Mouse (Mus musculus): Measurements from ENCODE around the gene B130006D01Rik. TPM values are rescaled to one million over a fixed set of nuclear protein-coding genes. Genes with fewer than 3 reads are reported as not detected.

The B130006D01Rik gene
- total RNA-seq, 2 experiments from 2014 or later = 1.2 TPM

GRCm38 (mm10) chr11:95698541-95698940 is 24.8 kb upstream of the B130006D01Rik start:
- Histone ChIP-seq H3K27ac (no peak overlapping the region), H3K4me3 (no peak overlapping the region)
- intact Hi-C loops (cut with DNase I) = no loop called here
- no peak for DNase-seq (ENCODE audit: extremely low spot score in 1 of 2, low spot score in 2 of 2)
- no peak for TF ChIP-seq CTCF (IDR thresholded peaks at IDR 0.05)

DNA sequence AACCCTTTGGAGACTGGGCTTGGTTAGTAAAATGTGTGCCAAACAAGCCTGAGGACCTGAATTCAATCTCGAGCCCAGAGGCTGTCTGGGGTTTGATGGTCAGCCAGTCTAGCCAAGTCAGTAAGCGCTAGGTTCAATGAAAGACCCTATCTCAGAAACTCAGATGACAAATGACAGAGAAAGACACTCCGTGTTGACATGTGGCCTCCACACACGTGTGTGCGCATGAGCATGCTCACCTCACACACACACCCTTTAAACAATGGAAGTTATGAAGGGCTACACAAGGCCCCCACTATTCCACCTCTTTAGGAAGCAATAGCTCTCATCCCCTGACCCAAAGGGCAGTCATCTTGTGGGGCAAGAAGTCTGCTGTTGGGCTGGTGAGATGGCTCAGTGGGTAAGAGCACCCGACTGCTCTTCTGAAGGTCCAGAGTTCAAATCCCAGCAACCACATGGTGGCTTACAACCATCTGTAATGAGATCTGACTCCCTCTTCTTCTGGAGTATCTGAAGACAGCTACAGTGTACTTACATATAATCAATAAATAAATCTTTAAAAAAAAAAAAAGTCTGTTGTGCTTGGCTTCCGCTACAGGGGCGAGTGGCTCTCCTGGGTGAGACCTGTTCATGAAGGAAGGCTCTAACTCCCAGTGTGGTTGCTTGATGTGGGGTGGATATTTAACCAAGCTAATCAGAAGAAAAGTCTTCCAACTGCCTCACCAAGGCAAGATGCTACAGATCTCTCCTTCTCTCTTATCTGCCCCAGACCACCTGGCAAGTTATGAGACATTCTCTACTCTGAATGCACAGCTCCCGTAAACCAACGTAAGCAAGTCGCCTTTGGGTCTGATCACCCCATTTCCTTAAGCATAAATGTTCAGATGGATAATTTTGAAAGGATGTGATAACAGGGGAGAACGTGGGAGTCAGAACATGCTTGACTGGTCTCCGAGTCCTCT is 22.3 kb upstream of the B130006D01Rik start:
- DNase-seq (ENCODE audit: extremely low spot score in 1 of 2, low spot score in 2 of 2) = no peak
- Histone ChIP-seq H3K27ac (no peak overlapping the region), H3K4me3 (no peak overlapping the region)
- no peak for TF ChIP-seq CTCF (IDR thresholded peaks at IDR 0.05)
- intact Hi-C loops (cut with DNase I) = no loop called here

- TF ChIP-seq CTCF (IDR thresholded peaks at IDR 0.05) = no peak
- no peak overlapping the region for H3K27ac ChIP-seq
- H3K4me3 ChIP-seq = no peak overlapping the region
- no peak for DNase-seq (ENCODE audit: extremely low spot score in 1 of 2, low spot score in 2 of 2)
- intact Hi-C loops (cut with DNase I) = no loop called here
Measured at GRCm38 (mm10) chr11:95704032-95704969, 19.1 kb upstream of the B130006D01Rik start.

- H3K4me3 ChIP-seq = no peak overlapping the region
- TF ChIP-seq CTCF (IDR thresholded peaks at IDR 0.05) = no peak
- no peak for DNase-seq (ENCODE audit: extremely low spot score in 1 of 2, low spot score in 2 of 2)
- no peak overlapping the region for H3K27ac ChIP-seq
- intact Hi-C loops (cut with DNase I) = no loop called here
Measured at GRCm38 (mm10) chr11:95704970-95705330, 18.4 kb upstream of the B130006D01Rik start.

- TF ChIP-seq CTCF (IDR thresholded peaks at IDR 0.05) = no peak
- H3K4me3 ChIP-seq = no peak overlapping the region
- intact Hi-C loops (cut with DNase I) = loop anchor here (5.0 kb wide), 1 partner anchor 38 kb away; no protein-coding TSS in a partner anchor
- no peak overlapping the region for H3K27ac ChIP-seq
- no peak for DNase-seq (ENCODE audit: extremely low spot score in 1 of 2, low spot score in 2 of 2)
Measured at GRCm38 (mm10) chr11:95709534-95710040, 13.8 kb upstream of the B130006D01Rik start.

DNA sequence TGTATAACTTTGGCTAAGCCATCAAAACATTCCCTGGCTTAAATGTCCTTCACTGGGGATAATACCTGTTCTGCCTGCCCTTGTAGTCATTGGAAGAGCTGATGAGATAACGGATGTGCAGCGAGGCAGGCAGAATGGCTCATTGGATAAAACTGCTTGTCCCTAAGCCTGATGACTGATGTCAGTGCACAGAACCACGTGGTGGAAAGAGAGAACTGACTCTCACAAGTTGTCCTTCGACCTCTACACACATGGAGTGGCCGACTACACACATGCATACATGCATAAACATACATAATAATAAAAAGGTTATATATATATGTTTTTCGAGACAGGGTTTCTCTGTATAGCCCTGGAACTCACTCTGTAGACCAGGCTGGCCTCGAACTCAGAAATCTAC is 12.9 kb upstream of the B130006D01Rik start:
- no peak for DNase-seq (ENCODE audit: extremely low spot score in 1 of 2, low spot score in 2 of 2)
- no peak overlapping the region for H3K4me3 ChIP-seq
- TF ChIP-seq CTCF (IDR thresholded peaks at IDR 0.05) = no peak
- H3K27ac ChIP-seq = no peak overlapping the region
- intact Hi-C loops (cut with DNase I) = loop anchor here (5.0 kb wide), 1 partner anchor 37 kb away; no protein-coding TSS in a partner anchor

- intact Hi-C loops (cut with DNase I) = loop anchor here (5.0 kb wide), 1 partner anchor 35 kb away; no protein-coding TSS in a partner anchor
- DNase-seq (ENCODE audit: extremely low spot score in 1 of 2, low spot score in 2 of 2) = peak in 1 of 2 experiments; percentile 36
- TF ChIP-seq CTCF (IDR thresholded peaks at IDR 0.05) = no peak
Measured at GRCm38 (mm10) chr11:95712085-95712562, 11.3 kb upstream of the B130006D01Rik start.

GRCm38 (mm10) chr11:95712563-95713224 is 10.7 kb upstream of the B130006D01Rik start, which contains the start of gene Zfp652:
Zfp652 (plus strand) TSS chr11:95712673.
- intact Hi-C loops (cut with DNase I) = loop anchor here (5.0 kb wide), 1 partner anchor 35 kb away; no protein-coding TSS in a partner anchor

More at GRCm38 (mm10) chr11:95712085-95712562, 11.3 kb upstream of the B130006D01Rik start:
- Histone ChIP-seq H3K27ac (peak overlapping the region; percentile 86), H3K4me3 (peak overlapping the region; percentile 76)

DNA sequence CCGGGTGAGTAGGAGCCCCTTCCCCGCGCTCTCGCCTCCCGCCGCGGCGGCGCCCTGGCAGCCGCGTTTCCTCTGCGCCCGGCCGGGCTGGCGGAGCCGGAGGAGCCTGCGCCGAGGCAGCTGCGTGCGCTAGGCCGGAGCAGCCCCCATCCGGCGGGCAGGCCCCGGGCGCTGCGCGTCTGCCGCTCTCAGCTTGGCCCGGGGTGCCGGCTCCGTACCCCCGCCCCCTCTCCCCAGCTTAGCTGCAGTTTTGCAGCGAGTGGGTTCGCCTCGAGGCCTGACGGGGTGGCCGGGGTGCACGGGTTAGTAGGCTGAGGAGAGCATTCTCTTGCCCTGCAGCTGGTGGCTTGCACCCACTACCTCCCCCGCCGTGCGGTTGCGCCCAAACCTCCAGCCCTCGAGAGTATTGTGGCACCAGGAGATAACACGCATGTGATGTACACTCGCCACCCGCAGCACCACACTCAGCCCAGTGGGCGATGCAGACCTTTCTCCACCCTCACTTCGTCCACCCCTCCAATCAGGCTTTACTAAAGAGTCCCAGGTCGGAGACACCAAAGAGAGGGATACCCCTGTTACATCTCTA is 10.1 kb upstream of the B130006D01Rik start:
- intact Hi-C loops (cut with DNase I) = loop anchor here (5.0 kb wide), 1 partner anchor 34 kb away; no protein-coding TSS in a partner anchor
- H3K4me3 ChIP-seq = peak overlapping the region; percentile 76
- peak; percentile 59 to 70 for DNase-seq (ENCODE audit: extremely low spot score in 1 of 2, low spot score in 2 of 2)
- TF ChIP-seq CTCF (IDR thresholded peaks at IDR 0.05) = no peak
- H3K27ac ChIP-seq = peak overlapping the region; percentile 94

More at GRCm38 (mm10) chr11:95712563-95713224, 10.7 kb upstream of the B130006D01Rik start, which contains the start of gene Zfp652:
- H3K27ac ChIP-seq = peak within 1 kb of the TSS; percentile 94
- no peak for TF ChIP-seq CTCF (IDR thresholded peaks at IDR 0.05)
- peak; percentile 74 to 82 for DNase-seq (ENCODE audit: extremely low spot score in 1 of 2, low spot score in 2 of 2)
- H3K4me3 ChIP-seq = peak within 1 kb of the TSS; percentile 76

DNA sequence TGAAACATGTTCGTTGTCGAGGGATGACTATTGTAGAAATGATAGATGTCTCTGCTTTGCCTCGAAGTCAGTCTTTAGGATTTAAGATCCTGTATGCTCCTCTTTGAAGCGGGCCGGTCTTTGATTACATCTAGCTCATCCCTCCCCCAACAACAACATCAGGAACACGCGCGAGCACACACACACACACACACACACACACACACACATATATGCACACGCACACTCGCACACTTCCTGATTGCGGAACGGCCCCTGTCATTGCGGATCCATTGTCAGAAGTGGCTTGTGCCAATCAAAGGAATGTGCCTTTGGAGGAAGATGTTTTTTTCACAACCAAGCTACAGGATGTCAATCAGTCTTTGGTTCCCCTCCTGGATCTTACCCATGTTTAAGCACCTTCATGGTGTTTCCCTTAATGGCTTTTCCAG is 9.6 kb upstream of the B130006D01Rik start:
- intact Hi-C loops (cut with DNase I) = loop anchor here (5.0 kb wide), 1 partner anchor 33 kb away; no protein-coding TSS in a partner anchor
- no peak for TF ChIP-seq CTCF (IDR thresholded peaks at IDR 0.05)
- no peak for DNase-seq (ENCODE audit: extremely low spot score in 1 of 2, low spot score in 2 of 2)
- peak overlapping the region; percentile 94 for H3K27ac ChIP-seq
- peak overlapping the region; percentile 76 for H3K4me3 ChIP-seq
